Mouse (Mus musculus): Measurements from ENCODE around the gene Impg2.

Impg2 gene

GRCm38 (mm10) chr16:56204051-56204450, at the start of gene Impg2:
Gene Impg2 (plus strand): TSS chr16:56204313.
- no peak for DNase-seq (ENCODE audit: low spot score)

DNA sequence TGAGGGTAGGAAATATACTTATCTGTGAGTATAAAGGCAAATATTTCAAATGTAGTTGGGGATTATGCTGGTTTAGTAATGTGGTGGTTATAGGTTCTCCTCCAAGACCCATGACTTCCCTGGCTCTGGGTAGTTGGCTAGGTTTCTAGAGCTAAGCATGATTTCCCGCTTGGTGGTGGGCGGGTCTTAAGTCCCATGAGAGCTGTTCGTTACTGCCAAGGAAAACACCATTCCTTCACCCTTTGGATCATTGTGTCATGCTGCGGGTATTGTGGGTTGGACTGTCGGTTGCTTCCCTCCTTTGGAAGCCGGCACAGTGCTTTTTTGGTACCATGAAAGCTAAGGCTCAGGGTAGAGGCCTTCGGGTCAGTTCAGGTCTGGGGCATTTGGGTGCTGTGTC, 40.6 kb upstream of the Impg2 start:
- no peak for DNase-seq (ENCODE audit: low spot score)

DNA sequence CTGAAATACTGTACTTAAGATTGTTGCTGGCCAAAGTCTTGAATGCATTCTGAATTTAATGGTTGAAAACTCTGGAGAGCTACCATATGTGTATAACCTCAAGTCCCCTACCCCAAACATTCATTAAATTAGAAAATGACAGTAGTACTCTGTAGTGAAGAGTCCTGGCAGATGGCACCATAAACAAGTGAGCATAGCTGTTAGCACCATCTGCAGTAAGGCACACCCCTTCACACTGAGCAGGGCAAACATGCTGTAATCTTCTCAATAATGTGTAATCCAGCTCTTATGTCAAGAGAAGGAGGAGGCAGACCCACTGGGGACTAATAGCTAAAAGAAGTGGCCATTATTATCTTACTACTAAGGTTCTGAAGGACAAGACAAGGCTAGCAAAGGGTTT, 33.9 kb upstream of the Impg2 start:
- no peak for DNase-seq (ENCODE audit: low spot score)

DNA sequence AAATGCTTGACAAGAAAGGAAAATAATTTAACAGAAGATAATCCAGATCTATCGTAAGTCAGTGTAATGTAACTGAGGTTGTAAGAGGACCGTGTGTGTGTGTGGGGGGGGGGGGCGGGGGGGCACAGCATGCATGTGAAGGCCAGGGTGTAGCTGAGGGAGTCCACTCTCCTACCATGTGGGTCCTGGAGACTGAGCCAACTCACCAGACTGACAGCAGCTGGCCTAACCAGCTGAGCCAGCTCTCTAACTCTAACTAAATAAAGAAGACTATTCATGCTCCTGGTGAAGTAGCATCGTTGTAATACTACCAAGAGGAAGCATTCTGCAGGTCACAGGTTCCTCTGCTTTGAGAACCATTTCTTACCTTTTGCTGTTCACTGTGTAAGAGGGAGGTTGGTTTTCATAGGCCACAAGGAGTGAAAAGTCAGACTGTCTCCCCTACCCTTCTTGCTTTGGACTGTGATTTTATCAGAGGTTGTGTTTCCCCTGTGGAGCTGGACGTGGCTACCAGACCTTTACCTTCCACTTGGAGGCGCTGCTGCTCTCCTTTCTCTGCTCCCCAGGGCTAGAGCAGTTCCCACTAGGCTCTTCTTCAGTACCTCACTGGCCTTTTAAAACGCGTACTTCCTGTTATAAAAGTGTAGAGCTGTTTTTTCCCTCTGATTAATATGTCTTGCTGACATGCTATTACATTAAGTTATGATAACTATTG, 28.1 kb upstream of the Impg2 start:
- DNase-seq (ENCODE audit: low spot score), result no peak

DNA sequence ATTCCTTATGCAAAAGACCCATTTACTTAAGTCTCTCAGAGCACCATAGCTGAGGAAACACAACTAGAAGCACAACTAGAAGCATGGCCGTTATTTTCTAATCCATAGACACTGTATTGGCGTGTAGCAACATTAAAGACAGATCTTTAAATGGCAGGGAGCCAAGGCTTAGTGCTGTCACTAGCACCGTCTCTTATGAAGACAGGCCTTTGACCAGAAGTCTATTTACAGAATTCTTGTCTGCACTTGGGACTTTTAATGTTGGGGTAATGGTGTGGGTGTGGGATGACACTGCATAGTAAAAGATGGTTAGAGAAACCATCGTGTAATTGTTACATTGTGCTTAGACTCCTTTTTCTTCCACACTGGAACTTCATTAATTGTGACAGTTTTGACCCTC, 17.2 kb upstream of the Impg2 start:
- DNase-seq (ENCODE audit: low spot score), result no peak

- no peak for DNase-seq (ENCODE audit: low spot score)
These were observed 15.9 kb upstream of the Impg2 start for GRCm38 (mm10) chr16:56188198-56188597.

DNA sequence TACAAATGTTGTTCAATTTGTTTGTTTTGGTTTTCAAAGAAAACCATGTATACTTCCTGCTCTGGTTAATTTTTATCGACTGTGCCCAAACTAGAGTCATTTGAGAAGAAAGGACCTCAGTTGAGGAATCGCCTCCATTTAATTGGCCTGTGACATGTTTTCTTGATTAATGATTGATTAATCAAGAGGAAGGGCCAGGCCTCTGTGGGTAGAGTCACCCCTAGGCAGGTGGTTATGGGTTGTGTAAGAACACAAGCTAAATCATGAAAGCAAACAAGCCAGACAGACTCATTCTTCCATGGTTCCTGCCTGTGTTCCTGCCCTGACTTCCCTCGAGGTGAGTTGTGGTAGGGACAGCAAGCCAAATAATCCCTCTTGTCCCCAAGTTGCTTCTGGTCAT, 8.6 kb downstream of the Impg2 start:
- DNase-seq (ENCODE audit: low spot score), result no peak

DNA sequence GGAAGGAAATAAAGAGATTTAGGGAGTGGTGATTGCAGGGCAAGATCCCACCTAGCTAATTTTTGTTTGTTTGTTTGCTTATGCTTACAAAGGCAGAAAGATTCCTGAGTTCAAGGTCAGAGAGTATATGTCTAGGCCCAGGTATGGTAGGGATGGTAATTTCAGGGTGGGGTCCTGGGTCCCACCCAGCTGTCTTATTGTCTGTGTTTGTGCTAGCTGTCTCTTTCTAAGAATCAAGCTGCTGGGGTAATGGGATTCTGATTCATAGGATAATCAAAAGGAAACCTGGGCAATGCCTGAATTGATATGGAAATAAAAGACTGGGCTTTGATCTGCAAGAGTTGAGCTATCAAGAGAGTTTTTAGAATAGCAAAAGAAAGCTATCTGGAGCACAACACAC, 23.6 kb downstream of the Impg2 start:
- no peak for DNase-seq (ENCODE audit: low spot score)

DNA sequence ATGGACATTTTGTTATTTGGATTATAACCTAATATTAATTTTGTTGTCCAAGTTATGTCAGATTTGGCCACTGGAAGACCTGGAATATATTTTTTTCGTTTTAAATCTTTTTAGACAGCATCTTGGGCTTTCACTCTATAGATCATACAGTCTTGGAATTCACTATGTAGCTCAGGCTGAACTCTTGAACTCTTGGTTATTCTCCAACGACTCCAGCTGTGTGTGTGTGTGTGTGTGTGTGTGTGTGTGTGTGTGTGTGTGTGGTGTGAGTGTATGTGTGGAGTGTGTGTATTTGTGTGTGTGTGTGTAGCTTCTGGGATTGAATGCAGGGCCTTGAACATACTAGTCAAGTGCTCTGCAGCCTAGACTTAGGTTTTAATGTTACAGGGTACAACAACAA, 25.3 kb downstream of the Impg2 start:
- no peak for DNase-seq (ENCODE audit: low spot score)

DNA sequence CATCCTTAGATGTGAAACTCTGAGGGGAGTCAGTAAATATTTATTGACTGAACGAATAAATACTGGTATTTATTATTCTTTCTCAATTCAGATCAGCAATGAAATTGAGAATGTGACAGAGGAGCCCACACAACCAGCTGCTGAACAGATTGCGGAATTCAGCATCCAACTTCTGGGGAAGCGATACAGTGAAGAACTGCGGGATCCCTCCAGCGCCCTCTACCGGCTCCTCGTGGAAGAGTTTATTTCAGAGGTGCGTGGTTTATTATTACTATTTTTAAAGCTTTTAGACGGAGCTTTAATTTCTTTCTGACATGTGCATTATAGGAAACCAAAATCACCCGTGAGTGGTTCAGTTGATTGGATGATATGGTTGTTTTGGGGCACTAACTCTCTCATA, 27.2 kb downstream of the Impg2 start:
- DNase-seq (ENCODE audit: low spot score), result peak; percentile 5

DNA sequence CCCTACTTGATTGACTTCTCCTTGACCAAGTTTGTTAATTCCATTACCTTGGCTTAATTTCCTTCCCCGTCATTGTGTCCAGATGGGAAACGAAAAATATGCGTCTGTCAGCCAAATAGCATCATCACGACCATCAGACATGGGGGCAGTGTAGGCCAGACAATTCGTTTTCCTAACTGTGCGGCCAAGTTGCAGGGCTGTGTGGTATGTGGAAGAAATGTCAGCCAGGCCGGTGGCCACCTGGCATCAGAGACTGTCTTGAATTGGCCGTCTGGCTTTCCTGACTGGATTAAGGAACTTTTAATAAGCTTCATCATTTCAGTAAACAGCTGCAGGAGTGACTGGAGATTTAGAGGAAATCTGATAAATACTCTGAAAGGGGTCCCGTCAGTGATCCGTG, 28.6 kb downstream of the Impg2 start:
- DNase-seq (ENCODE audit: low spot score), result no peak

DNA sequence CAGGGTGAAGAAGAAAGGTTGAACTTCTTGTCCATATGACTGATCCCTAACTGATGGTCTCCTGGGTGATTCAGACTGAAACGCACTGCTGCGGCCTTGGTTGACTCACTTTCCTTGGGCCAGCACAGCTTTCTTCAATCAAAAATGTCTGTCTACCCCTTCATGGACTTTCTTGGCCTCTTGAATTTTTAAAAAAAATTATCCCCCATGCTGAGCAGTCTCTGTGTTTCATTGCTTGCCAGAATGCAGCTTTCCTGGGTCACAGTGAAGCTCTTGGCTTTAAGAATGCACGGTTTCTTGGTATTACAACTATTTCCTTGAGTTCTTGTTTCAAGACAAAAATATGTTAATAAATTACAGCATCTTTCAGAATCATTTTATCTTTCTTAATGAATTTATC, 41.9 kb downstream of the Impg2 start:
- DNase-seq (ENCODE audit: low spot score), result no peak

DNA sequence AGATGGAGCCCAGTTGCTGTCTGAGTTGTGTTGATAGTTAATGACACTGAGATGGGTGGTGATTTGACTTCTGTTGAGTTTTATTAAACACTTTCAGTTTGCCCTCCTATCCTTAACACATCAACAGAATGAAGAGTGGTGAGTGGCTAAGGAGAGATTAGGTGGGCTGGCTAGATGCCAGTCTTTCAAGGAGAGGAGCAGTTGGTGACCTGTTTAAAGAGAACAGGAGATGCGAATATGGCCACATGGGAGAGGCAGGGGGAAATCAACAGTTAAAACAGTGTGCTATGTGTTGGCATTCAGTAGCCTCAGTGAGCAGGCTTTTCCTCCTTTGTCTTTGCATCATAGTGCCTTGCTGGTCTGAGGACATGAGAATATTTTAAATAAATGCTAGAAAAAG, 69.8 kb downstream of the Impg2 start:
- no peak for DNase-seq (ENCODE audit: low spot score)

GRCm38 (mm10) chr16:56279060-56279459, 74.9 kb downstream of the Impg2 start:
- DNase-seq (ENCODE audit: low spot score), result no peak

DNA sequence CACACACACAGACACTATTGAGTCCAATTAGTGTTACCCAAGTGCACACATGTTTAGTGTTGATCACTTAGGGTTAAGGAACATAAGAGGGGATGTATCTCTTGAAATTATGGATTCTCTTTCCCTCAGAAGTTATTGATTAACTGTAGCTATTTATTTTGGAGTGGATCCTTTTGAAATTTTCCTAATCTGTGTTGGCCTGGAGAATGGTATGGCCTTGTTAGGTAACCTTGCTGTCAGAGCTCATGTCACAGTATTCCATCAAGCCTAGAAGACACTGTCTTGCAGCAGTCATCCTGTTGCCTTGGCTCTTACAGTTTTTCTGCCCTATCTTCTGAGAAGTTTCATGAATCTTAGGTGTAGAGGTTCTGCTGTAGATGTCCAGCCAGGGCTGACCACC, 75.6 kb downstream of the Impg2 start:
- no peak for DNase-seq (ENCODE audit: low spot score)

DNA sequence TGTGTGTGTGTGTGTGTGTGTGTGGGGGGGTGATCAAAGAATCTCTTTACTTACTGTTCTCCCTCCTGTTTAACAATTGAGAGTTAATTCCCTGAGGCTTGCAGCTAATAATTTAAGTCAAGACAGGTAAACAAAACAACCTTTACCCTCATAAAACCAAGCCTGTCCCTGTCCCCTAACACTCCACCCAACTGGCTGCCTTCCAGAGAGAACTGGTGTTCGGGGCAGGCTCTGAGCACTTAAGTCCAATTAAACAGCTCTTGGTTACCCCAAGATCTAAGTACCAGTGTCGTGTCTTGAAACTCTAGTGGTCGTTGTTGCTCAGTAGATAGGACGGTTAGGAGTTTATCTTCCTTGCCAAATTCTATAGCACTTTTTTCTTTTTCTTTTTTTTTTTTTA, 77.2 kb downstream of the Impg2 start:
- DNase-seq (ENCODE audit: low spot score), result no peak

- DNase-seq (ENCODE audit: low spot score), result no peak
These were observed 79.2 kb downstream of the Impg2 start for GRCm38 (mm10) chr16:56283330-56283729.

DNA sequence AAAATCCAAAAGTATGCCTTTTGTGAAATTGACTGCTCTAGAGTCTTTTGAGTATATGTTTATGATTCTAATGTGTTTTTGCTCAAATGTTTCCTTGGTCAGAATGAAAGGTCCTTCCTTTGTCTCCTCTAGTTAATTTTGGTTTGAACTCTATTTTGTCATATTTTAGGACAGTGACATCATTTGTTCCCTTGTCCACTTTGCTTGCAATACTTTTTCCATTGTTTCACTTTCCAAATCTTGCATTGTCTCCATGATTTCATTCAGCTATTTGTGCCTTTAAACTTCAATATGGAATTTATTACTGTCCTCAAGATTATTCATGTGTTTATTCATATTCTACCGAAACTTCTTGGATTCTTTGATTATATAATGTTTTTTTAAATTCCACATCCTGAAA, 79.8 kb downstream of the Impg2 start:
- DNase-seq (ENCODE audit: low spot score), result no peak

GRCm38 (mm10) chr16:56286076-56286475, 82.0 kb downstream of the Impg2 start:
- DNase-seq (ENCODE audit: low spot score), result no peak

GRCm38 (mm10) chr16:56286977-56287376, 82.9 kb downstream of the Impg2 start:
- DNase-seq (ENCODE audit: low spot score), result no peak

GRCm38 (mm10) chr16:56294887-56295286, 90.8 kb downstream of the Impg2 start:
- no peak for DNase-seq (ENCODE audit: low spot score)

DNA sequence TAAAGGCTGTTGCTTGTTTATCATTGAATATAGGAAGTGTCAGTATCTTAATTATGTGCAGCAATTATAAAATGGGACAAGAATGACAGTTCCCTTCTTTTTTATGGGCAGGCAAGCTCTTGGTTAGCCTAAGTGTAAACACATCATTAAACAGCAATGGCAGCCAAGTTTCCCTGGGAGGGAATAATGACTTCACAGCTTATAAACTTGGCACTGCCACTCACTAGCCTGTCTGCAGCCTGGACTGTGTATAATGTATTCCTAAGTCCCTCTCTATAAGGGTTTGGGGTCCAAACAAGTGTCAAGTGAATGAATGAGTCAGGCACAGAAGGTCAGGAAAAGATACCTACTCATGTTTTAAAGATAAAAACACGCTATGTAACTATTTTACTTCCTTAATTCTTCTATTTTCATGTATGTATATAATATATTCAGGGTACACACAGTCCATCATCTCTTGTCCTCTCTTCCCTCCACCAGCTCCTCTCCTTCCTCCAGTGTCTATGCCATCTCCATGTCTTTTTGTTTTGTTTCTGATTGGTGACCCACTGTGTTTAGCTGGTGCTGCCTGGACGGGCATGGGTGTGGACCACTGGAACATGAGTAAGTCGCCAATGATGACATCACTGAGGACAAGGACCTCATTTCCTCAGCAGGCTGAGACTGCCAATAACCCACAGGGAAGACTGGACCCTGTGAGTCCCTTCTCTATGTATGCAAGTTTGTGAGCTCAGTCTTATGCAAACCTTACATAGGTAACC, 92.0 kb downstream of the Impg2 start:
- no peak for DNase-seq (ENCODE audit: low spot score)

DNA sequence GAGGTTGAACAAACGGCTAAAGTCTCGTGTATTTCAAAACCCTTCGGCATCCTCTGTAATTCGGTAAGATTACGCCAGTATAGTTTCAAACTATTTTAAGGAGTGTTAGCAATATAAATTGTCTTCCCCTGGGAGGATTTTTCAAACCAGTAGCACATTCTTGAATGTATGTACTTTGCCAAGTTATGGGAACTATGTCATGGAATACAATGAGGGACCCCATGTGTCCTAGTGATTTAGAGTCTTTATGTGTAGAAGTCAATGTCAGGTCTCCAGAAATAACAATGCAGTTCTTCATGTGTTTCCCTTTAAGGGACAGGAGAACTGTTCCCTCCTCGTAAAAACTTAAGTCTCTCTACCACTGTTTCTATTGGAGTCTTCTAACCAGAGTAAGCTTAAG, 94.1 kb downstream of the Impg2 start:
- no peak for DNase-seq (ENCODE audit: low spot score)

DNA sequence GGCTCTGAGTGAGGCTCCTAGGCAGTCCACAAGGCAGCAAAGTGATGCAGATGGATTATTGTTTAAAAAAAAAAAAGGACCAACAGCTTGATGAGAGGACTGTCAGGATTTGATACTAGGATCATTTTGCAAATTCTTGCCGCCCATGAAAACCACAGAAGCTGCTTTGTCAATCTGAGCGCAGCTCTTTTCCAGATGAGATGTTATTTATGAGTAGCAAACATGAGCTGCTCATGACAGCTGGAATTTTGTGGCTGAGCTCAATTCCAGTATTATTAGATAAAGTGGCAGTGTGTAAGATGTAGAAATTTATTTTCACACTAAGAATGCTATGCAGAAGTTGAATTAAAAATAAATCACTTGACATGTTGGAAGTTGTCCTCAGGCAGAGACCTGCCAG, 94.7 kb downstream of the Impg2 start:
- no peak for DNase-seq (ENCODE audit: low spot score)
